Mouse (Mus musculus): Measurements from ENCODE around the gene Dhx36. TPM values are rescaled to one million over a fixed set of nuclear protein-coding genes. Genes with fewer than 3 reads are reported as not detected.

The Dhx36 gene
- total RNA-seq, 2 experiments from 2014 or later = 19.9 to 20.2 TPM

- intact Hi-C loops (cut with DNase I) = no loop called here
- DNase-seq = no peak
These were observed 66.3 kb downstream of the Dhx36 start for GRCm38 (mm10) chr3:62440431-62440969.

- DNase-seq = no peak
- intact Hi-C loops (cut with DNase I) = no loop called here
These were observed 70.9 kb downstream of the Dhx36 start for GRCm38 (mm10) chr3:62435923-62436322.

GRCm38 (mm10) chr3:62433675-62434074 is 73.1 kb downstream of the Dhx36 start:
- intact Hi-C loops (cut with DNase I) = no loop called here
- no peak for DNase-seq

- intact Hi-C loops (cut with DNase I) = no loop called here
- DNase-seq = no peak
These were observed 88.2 kb downstream of the Dhx36 start for GRCm38 (mm10) chr3:62418387-62419138.

Other genes with a start within 250 kb of the Dhx36 start
- 1 to 10 TPM; 2.9 to 3.4 TPM for gene Arhgef26, start 168.7 kb downstream of the Dhx36 start, total RNA-seq (2021)
- not detected for gene Gpr149, start 98.1 kb upstream of the Dhx36 start, total RNA-seq (2021)